Mouse (Mus musculus): ENCODE data around the gene Smarca4. TPM values are rescaled to one million over a fixed set of nuclear protein-coding genes. Genes with fewer than 3 reads are reported as not detected.
A peak's percentile ranks its signal among the peaks of the same experiment; 100 is the strongest.

The Smarca4 gene
- 94.4 and 102 TPM in 2 replicates for polyA plus RNA-seq (2015; fragmentation: Nextera tagmentation; extraction: Ambion mirVana)

DNA sequence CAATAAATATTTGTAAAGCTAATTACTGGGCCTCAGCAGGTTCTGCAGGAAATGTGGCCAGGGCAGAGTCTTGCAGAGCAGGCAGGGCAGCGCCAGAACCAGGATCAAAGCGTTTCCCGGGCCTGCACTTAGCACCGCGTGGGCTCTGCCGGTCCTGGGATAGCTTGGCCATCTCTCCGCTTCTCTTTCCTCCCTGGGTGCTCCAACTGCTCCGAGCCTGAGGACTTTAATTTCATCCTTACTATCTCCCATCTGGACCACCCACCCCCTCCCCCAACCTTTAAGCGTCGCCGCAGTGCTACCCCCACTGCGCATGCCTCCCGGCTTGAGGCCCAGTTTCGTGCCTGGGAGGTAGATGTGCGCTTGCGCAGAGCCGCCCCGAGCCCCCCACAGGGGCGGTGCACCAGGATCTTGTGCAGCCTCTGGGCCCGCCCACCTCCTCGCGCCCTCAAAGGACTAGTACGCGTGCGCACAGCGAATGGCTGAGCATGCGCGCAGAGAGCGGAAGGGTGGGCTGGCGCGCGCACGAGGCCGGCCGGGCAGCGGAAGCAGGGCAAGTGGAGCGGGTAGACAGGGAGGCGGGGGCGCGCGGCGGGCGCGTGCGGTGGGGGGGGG lies at the start of gene Smarca4:
Gene Smarca4 (plus strand): TSS at position 553 of the 615 bp plus-strand sequence.
- under 1% methylated on average over 45 of the region's 45 CpGs for WGBS
- H3K27me3 ChIP-seq, result no peaks in the 10 kb centered on the region
- H3K36me3 ChIP-seq, result peaks cover 15% of the 10 kb centered on the region
- no peaks in the 10 kb centered on the region for H3K9me3 ChIP-seq
- peak within 1 kb of the TSS; percentile 93 for H3K9ac ChIP-seq
- peak within 1 kb of the TSS; percentile 71 for H3K4me2 ChIP-seq
- peaks cover 22% of the 10 kb centered on the region for H3K4me1 ChIP-seq
- H3K27ac ChIP-seq, result peak within 1 kb of the TSS; percentile 97
- peak; percentile 94 for ATAC-seq (ENCODE audit: insufficient number of reproducible peaks, insufficient read depth, low FRiP score, low TSS enrichment, low read depth)
- peak within 1 kb of the TSS; percentile 76 for H3K4me3 ChIP-seq

DNA sequence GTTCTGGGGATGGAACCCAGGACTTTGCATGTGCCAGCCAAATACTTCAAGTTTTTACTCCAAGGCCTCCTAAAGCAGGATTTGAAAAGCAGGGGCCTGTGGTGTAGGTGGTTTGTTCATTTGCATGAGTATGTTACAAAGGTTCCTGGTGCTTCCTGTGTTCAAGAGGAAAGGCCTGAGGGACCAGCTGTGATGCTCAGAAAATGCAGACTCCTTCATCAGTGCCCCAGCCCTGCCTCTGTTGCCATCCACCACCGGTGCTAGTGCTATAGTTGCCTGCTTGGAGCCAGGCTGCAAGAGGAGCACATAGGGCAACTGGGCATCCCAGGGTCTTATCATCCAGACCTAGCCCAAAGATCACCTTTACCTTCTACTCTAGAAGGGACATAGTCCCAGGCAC lies 49.4 kb upstream of the Smarca4 start:
- H3K4me3 ChIP-seq, result no peak overlapping the region
- no peaks in the 10 kb centered on the region for H3K27me3 ChIP-seq
- no peaks in the 10 kb centered on the region for H3K4me1 ChIP-seq
- no peak overlapping the region for H3K27ac ChIP-seq
- 89% methylated on average over 1 of the region's 1 CpGs for whole genome bisulfite sequencing
- H3K9ac ChIP-seq, result no peak overlapping the region
- H3K9me3 ChIP-seq, result no peaks in the 10 kb centered on the region
- no peak for ATAC-seq (ENCODE audit: insufficient number of reproducible peaks, insufficient read depth, low FRiP score, low TSS enrichment, low read depth)
- H3K4me2 ChIP-seq, result no peak overlapping the region
- H3K36me3 ChIP-seq, result peaks cover 41% of the 10 kb centered on the region

DNA sequence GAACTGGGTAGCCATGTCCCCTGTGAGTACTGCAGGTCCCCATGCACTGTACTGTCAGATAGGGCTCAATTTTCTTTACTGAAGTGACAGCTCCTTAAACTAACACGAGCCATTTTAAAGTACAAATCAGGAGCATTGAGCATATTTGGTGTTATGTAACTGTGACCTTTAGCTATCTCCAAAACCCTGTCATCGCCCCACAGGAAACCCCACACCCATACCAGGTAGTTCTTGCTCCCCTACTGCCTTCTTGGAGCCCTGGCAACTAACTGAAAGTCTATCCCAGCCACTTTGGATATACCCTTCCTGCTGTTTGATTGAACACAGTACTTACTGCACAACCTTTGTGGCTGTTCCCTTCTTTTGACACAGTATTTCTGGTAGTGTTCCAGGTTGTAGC lies 48.9 kb upstream of the Smarca4 start:
- no peaks in the 10 kb centered on the region for H3K27me3 ChIP-seq
- H3K36me3 ChIP-seq, result peaks cover 41% of the 10 kb centered on the region
- no peak overlapping the region for H3K9ac ChIP-seq
- ATAC-seq (ENCODE audit: insufficient number of reproducible peaks, insufficient read depth, low FRiP score, low TSS enrichment, low read depth), result no peak
- H3K4me3 ChIP-seq, result no peak overlapping the region
- no peaks in the 10 kb centered on the region for H3K4me1 ChIP-seq
- WGBS, result 90% methylated on average over 2 of the region's 2 CpGs
- H3K27ac ChIP-seq, result no peak overlapping the region
- H3K4me2 ChIP-seq, result no peak overlapping the region
- no peaks in the 10 kb centered on the region for H3K9me3 ChIP-seq

DNA sequence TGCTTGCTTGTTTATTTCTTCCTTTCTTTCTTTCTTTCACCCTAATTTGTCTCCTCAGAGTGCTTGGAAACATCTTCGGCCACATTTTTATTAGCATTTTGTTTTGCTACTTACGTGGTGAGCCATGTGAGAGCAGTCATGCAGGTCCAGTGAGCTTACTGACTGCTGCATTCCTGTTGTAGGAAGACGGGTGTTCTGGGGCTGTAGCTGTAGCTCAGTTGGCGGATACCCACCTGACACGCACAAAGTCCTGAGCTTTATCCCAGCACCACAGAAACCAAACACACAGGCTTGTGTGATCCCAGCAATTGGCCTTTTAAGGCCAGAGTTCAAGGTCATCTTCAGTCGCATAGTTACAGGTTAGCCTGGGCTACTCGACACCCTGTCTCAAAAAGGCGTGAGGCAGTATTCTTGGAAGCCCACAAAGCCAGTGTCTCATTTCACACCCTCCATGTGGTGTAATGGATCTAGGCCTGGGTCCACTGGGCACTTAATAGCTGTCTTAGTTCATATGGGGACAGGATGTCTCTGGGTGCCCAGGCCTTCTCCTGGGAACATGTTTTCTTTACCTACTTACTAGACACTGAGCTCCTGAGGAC lies 47.2 kb upstream of the Smarca4 start:
- no peak overlapping the region for H3K9ac ChIP-seq
- WGBS, result 87% methylated on average over 8 of the region's 8 CpGs
- H3K4me3 ChIP-seq, result no peak overlapping the region
- H3K9me3 ChIP-seq, result no peaks in the 10 kb centered on the region
- H3K27ac ChIP-seq, result no peak overlapping the region
- H3K4me1 ChIP-seq, result no peaks in the 10 kb centered on the region
- no peak for ATAC-seq (ENCODE audit: insufficient number of reproducible peaks, insufficient read depth, low FRiP score, low TSS enrichment, low read depth)
- no peak overlapping the region for H3K4me2 ChIP-seq
- H3K27me3 ChIP-seq, result no peaks in the 10 kb centered on the region
- H3K36me3 ChIP-seq, result peaks cover 56% of the 10 kb centered on the region

DNA sequence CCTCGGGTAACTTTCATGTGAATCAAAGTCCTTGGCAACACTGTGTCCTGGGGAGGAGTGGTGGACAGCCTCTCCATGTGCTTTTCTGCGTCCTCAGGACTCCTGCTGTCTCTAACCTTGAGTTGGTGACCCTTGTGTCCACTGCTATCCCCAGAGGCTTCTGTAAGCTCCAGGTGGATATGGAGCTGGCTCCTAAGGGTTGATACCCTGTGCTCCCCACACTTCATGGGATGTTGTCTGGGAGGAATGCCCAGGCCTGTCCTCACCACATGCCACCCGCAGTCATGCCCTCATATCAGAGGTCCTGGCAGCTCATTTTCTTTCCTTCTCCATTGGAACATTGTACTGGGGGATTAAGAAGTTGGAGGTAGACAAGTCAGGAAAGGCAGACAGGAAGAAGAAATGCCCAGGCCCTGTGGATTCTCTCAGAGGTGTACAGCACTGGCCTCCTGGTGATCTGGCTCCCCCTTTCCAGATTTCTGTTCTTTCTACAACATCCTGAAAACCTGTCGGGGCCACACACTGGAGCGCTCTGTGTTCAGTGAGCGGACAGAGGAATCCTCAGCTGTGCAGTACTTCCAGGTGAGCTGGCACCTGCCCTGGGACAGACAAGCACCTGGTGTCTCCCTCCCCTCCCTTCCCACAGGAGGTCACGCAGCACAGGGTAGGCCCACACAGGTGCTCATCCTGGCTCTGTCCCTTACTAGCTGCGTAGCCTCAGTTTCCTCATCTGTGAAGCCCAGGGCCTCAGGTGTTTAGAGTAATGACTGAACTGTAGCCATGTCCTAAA lies 41.8 kb upstream of the Smarca4 start:
- ATAC-seq (ENCODE audit: insufficient number of reproducible peaks, insufficient read depth, low FRiP score, low TSS enrichment, low read depth), result no peak
- Histone ChIP-seq H3K27ac (no peak overlapping the region), H3K36me3 (peaks cover 97% of the 10 kb centered on the region), H3K4me1 (no peaks in the 10 kb centered on the region), H3K4me3 (no peak overlapping the region), H3K27me3 (no peaks in the 10 kb centered on the region), H3K9ac (no peak overlapping the region), H3K9me3 (no peaks in the 10 kb centered on the region), H3K4me2 (no peak overlapping the region)
- WGBS, result 94% methylated on average over 8 of the region's 8 CpGs

DNA sequence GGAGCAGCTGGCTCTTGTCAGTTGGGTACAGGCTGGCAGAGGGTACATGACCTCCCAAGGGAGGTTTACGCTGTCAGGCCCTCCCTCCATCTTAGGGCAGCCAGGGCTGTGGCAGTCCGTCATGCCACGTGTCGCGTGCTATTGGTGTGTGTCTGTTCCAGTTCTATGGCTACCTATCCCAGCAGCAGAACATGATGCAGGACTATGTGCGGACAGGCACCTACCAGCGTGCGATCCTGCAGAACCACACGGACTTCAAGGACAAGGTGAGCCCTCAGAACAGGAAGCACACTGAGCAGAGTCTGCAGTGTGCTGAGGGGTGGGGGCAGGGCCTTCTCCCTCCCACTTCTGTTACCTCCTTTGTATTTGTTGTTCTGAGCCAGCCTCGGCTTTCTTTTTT lies 40.7 kb upstream of the Smarca4 start:
- H3K27me3 ChIP-seq, result no peaks in the 10 kb centered on the region
- no peak overlapping the region for H3K4me2 ChIP-seq
- peaks cover 97% of the 10 kb centered on the region for H3K36me3 ChIP-seq
- no peak overlapping the region for H3K4me3 ChIP-seq
- no peak for ATAC-seq (ENCODE audit: insufficient number of reproducible peaks, insufficient read depth, low FRiP score, low TSS enrichment, low read depth)
- H3K9me3 ChIP-seq, result no peaks in the 10 kb centered on the region
- H3K4me1 ChIP-seq, result no peaks in the 10 kb centered on the region
- no peak overlapping the region for H3K9ac ChIP-seq
- no peak overlapping the region for H3K27ac ChIP-seq
- WGBS, result 92% methylated on average over 10 of the region's 10 CpGs

DNA sequence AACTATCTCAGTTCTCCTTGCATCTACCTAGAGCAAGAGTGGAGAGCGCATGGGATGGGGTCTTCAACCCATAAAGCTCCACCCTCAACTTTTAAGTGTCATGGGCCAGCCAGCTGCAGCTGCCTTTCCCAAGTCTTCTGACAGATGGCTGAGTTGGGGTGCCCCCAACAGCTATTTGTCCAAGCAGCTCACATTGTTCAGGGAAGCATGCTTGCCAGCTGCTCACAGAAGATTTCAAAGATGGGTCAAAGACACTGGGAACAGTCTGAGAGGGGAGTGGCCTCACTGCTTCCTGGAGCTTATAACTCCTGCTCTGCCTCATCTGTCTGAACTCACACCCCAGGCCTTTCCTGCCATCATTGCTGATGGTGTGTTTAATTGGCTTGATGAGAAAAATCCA lies 39.7 kb upstream of the Smarca4 start:
- 97% methylated on average over 1 of the region's 1 CpGs for WGBS
- no peak for ATAC-seq (ENCODE audit: insufficient number of reproducible peaks, insufficient read depth, low FRiP score, low TSS enrichment, low read depth)
- peaks cover 98% of the 10 kb centered on the region for H3K36me3 ChIP-seq

DNA sequence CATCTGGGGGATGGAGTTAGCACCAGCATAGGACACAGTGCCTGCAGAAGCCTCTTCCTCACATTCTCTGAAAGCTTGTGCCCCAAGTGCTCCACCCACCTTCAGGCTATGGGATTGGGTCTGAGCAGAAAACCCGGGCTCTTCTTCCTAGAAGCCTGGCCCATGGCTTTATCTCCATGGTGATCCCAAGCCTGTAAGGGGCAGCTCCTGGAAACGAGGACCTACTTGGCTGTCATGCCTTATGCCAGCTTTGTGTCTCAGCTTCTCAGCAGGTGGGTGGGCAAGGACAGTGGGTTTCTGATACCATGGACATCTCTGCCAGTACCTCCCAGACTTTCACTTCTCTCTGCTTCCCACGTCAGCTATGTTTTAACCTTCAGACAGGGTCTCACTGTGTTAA lies 37.7 kb upstream of the Smarca4 start:
- no peak for ATAC-seq (ENCODE audit: insufficient number of reproducible peaks, insufficient read depth, low FRiP score, low TSS enrichment, low read depth)
- no peaks in the 10 kb centered on the region for H3K9me3 ChIP-seq
- H3K4me2 ChIP-seq, result no peak overlapping the region
- 90% methylated on average over 3 of the region's 3 CpGs for WGBS
- no peak overlapping the region for H3K4me3 ChIP-seq
- H3K4me1 ChIP-seq, result no peaks in the 10 kb centered on the region
- H3K9ac ChIP-seq, result no peak overlapping the region
- H3K27me3 ChIP-seq, result no peaks in the 10 kb centered on the region
- H3K27ac ChIP-seq, result no peak overlapping the region
- peaks cover 98% of the 10 kb centered on the region for H3K36me3 ChIP-seq

More for the DNA sequence above, 39.7 kb upstream of the Smarca4 start:
- no peak overlapping the region for H3K4me3 ChIP-seq
- no peaks in the 10 kb centered on the region for H3K9me3 ChIP-seq
- no peak overlapping the region for H3K4me2 ChIP-seq
- no peaks in the 10 kb centered on the region for H3K27me3 ChIP-seq
- H3K9ac ChIP-seq, result no peak overlapping the region
- H3K4me1 ChIP-seq, result no peaks in the 10 kb centered on the region
- H3K27ac ChIP-seq, result no peak overlapping the region

DNA sequence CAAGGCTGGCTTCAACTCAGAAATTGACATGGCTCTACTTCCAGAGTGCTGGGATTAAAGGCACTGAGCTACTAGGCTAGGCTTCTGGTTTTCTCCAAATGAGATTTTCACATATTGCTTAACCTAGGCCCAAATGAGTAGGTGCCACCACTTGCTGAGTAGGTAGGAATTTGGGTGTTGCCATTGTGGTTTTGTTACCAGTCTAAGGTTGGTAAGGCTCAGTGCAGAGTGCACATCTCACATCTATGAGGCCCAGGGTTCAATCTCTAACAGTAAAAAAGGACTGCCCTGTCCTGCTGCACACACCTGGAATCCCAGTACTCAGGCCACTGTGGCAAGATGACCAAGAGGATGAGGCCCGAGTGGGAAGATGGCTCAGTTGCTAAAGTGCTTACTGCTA lies 30.6 kb upstream of the Smarca4 start:
- H3K9me3 ChIP-seq, result no peaks in the 10 kb centered on the region

DNA sequence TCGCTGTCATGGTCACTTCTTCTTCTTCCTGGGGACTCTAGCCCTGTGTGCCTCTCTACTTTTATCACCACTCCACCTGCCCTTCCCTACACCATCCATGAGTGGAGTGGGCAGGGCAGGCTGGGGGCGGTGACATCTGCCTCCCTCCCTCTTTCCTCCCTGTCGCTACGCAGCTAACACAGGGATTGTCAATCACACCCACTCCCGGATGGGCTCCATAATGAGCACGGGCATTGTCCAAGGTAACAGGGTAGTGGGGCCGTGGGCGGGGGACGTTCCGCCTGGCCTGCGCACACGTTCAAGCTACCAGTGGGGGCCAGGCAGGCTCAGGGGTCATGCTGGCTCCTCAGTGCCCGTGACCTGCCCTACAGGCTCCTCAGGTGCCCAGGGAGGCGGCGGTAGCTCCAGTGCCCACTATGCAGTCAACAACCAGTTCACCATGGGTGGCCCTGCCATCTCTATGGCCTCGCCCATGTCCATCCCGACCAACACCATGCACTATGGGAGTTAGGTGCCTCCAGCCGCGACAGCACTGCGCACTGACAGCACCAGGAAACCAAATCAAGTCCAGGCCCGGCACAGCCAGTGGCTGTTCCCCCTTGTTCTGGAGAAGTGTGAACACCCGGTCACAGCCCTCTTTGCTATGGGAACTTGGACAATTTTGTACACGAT lies 28.2 kb upstream of the Smarca4 start:
- no peak for ATAC-seq (ENCODE audit: insufficient number of reproducible peaks, insufficient read depth, low FRiP score, low TSS enrichment, low read depth)
- peaks cover 15% of the 10 kb centered on the region for H3K4me1 ChIP-seq
- no peak overlapping the region for H3K9ac ChIP-seq
- H3K27ac ChIP-seq, result no peak overlapping the region
- H3K4me3 ChIP-seq, result no peak overlapping the region
- H3K27me3 ChIP-seq, result no peaks in the 10 kb centered on the region
- H3K9me3 ChIP-seq, result no peaks in the 10 kb centered on the region
- 89% methylated on average over 23 of the region's 23 CpGs for WGBS
- H3K4me2 ChIP-seq, result no peak overlapping the region
- H3K36me3 ChIP-seq, result peaks cover 75% of the 10 kb centered on the region

More for the DNA sequence above, 30.6 kb upstream of the Smarca4 start:
- no peak overlapping the region for H3K9ac ChIP-seq
- H3K4me1 ChIP-seq, result no peaks in the 10 kb centered on the region
- no peak overlapping the region for H3K4me2 ChIP-seq
- no peak for ATAC-seq (ENCODE audit: insufficient number of reproducible peaks, insufficient read depth, low FRiP score, low TSS enrichment, low read depth)
- 84% methylated on average over 1 of the region's 1 CpGs for WGBS
- no peak overlapping the region for H3K27ac ChIP-seq
- peaks cover 99% of the 10 kb centered on the region for H3K36me3 ChIP-seq
- no peaks in the 10 kb centered on the region for H3K27me3 ChIP-seq
- H3K4me3 ChIP-seq, result no peak overlapping the region

DNA sequence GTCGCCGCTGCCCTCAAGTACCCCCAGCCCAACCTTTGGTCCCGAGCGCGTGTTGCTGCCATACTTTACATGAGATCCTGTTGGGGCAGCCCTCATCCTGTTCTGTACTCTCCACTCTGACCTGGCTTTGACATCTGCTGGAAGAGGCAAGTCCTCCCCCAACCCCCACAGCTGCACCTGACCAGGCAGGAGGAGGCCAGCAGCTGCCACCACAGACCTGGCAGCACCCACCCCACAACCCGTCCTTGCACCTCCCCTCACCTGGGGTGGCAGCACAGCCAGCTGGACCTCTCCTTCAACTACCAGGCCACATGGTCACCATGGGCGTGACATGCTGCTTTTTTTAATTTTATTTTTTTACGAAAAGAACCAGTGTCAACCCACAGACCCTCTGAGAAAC lies 27.6 kb upstream of the Smarca4 start:
- Histone ChIP-seq H3K27ac (no peak overlapping the region), H3K4me1 (peaks cover 15% of the 10 kb centered on the region), H3K4me2 (no peak overlapping the region), H3K27me3 (no peaks in the 10 kb centered on the region), H3K36me3 (peaks cover 70% of the 10 kb centered on the region), H3K9ac (no peak overlapping the region), H3K4me3 (no peak overlapping the region), H3K9me3 (no peaks in the 10 kb centered on the region)
- ATAC-seq (ENCODE audit: insufficient number of reproducible peaks, insufficient read depth, low FRiP score, low TSS enrichment, low read depth), result no peak
- 86% methylated on average over 8 of the region's 8 CpGs for WGBS

Measured in embryonic facial prominence, embryonic 13.5 days (tissue).